Mouse (Mus musculus): ENCODE measurements around the gene Gpr141. TPM values are rescaled to one million over a fixed set of nuclear protein-coding genes. Genes with fewer than 3 reads are reported as not detected.

The Gpr141 gene
- 0.77 and 1.4 TPM in 2 replicates for polyA plus RNA-seq (2015; fragmentation: Nextera tagmentation; extraction: Ambion mirVana)

GRCm38 (mm10) chr13:19824071-19824470 lies at the start of gene Gpr141:
Gpr141 (minus strand) TSS chr13:19824257.
- no peak within 1 kb of the TSS for H3K27ac ChIP-seq (ENCODE audit: low read length)
- no peaks in the 10 kb centered on the region for H3K9me3 ChIP-seq (ENCODE audit: control insufficient read depth, low read length)
- ATAC-seq (ENCODE audit: low read depth), result no peak
- 38% methylated on average over 3 of the region's 3 CpGs for WGBS
- no peak within 1 kb of the TSS for H3K4me2 ChIP-seq (ENCODE audit: low read depth, low read length)
- H3K4me1 ChIP-seq (replicated peaks; ENCODE audit: control insufficient read depth, insufficient read depth, low read length), result no peaks in the 10 kb centered on the region
- H3K4me3 ChIP-seq (ENCODE audit: low read length), result no peak within 1 kb of the TSS
- H3K36me3 ChIP-seq (ENCODE audit: control insufficient read depth, insufficient read depth, low read length), result no peaks in the 10 kb centered on the region
- H3K27me3 ChIP-seq (ENCODE audit: control insufficient read depth, insufficient read depth, low read depth, low read length), result no peaks in the 10 kb centered on the region
- no peak within 1 kb of the TSS for H3K9ac ChIP-seq (ENCODE audit: low read length)

- no peaks in the 10 kb centered on the region for H3K27me3 ChIP-seq (ENCODE audit: control insufficient read depth, insufficient read depth, low read depth, low read length)
- H3K36me3 ChIP-seq (ENCODE audit: control insufficient read depth, insufficient read depth, low read length), result no peaks in the 10 kb centered on the region
- no peak for ATAC-seq (ENCODE audit: low read depth)
- H3K4me2 ChIP-seq (ENCODE audit: low read depth, low read length), result no peak overlapping the region
- no peaks in the 10 kb centered on the region for H3K9me3 ChIP-seq (ENCODE audit: control insufficient read depth, low read length)
- no peak overlapping the region for H3K27ac ChIP-seq (ENCODE audit: low read length)
- no peak overlapping the region for H3K9ac ChIP-seq (ENCODE audit: low read length)
- no peak overlapping the region for H3K4me3 ChIP-seq (ENCODE audit: low read length)
- H3K4me1 ChIP-seq (replicated peaks; ENCODE audit: control insufficient read depth, insufficient read depth, low read length), result no peaks in the 10 kb centered on the region
Measured at GRCm38 (mm10) chr13:19864241-19864640, 40.2 kb upstream of the Gpr141 start.

GRCm38 (mm10) chr13:19854629-19855333 lies 30.7 kb upstream of the Gpr141 start:
- no peak overlapping the region for H3K9ac ChIP-seq (ENCODE audit: low read length)
- H3K4me3 ChIP-seq (ENCODE audit: low read length), result no peak overlapping the region
- no peaks in the 10 kb centered on the region for H3K36me3 ChIP-seq (ENCODE audit: control insufficient read depth, insufficient read depth, low read length)
- H3K27me3 ChIP-seq (ENCODE audit: control insufficient read depth, insufficient read depth, low read depth, low read length), result no peaks in the 10 kb centered on the region
- no peak overlapping the region for H3K4me2 ChIP-seq (ENCODE audit: low read depth, low read length)
- H3K9me3 ChIP-seq (ENCODE audit: control insufficient read depth, low read length), result no peaks in the 10 kb centered on the region
- no peak overlapping the region for H3K27ac ChIP-seq (ENCODE audit: low read length)
- ATAC-seq (ENCODE audit: low read depth), result no peak
- 56% methylated on average over 9 of the region's 9 CpGs for WGBS
- H3K4me1 ChIP-seq (replicated peaks; ENCODE audit: control insufficient read depth, insufficient read depth, low read length), result no peaks in the 10 kb centered on the region

GRCm38 (mm10) chr13:19854049-19854448 lies 30.0 kb upstream of the Gpr141 start:
- 53% methylated on average over 2 of the region's 2 CpGs for WGBS
- no peak overlapping the region for H3K9ac ChIP-seq (ENCODE audit: low read length)
- H3K4me1 ChIP-seq (replicated peaks; ENCODE audit: control insufficient read depth, insufficient read depth, low read length), result no peaks in the 10 kb centered on the region
- H3K4me2 ChIP-seq (ENCODE audit: low read depth, low read length), result no peak overlapping the region
- H3K9me3 ChIP-seq (ENCODE audit: control insufficient read depth, low read length), result no peaks in the 10 kb centered on the region
- H3K27ac ChIP-seq (ENCODE audit: low read length), result no peak overlapping the region
- no peaks in the 10 kb centered on the region for H3K27me3 ChIP-seq (ENCODE audit: control insufficient read depth, insufficient read depth, low read depth, low read length)
- no peak for ATAC-seq (ENCODE audit: low read depth)
- H3K4me3 ChIP-seq (ENCODE audit: low read length), result no peak overlapping the region
- H3K36me3 ChIP-seq (ENCODE audit: control insufficient read depth, insufficient read depth, low read length), result no peaks in the 10 kb centered on the region

GRCm38 (mm10) chr13:19843448-19843847 lies 19.4 kb upstream of the Gpr141 start:
- no peaks in the 10 kb centered on the region for H3K27me3 ChIP-seq (ENCODE audit: control insufficient read depth, insufficient read depth, low read depth, low read length)
- ATAC-seq (ENCODE audit: low read depth), result no peak
- H3K4me1 ChIP-seq (replicated peaks; ENCODE audit: control insufficient read depth, insufficient read depth, low read length), result no peaks in the 10 kb centered on the region
- H3K9me3 ChIP-seq (ENCODE audit: control insufficient read depth, low read length), result no peaks in the 10 kb centered on the region
- H3K9ac ChIP-seq (ENCODE audit: low read length), result no peak overlapping the region
- no peak overlapping the region for H3K27ac ChIP-seq (ENCODE audit: low read length)
- H3K4me2 ChIP-seq (ENCODE audit: low read depth, low read length), result no peak overlapping the region
- WGBS, result 81% methylated on average over 2 of the region's 2 CpGs
- H3K36me3 ChIP-seq (ENCODE audit: control insufficient read depth, insufficient read depth, low read length), result no peaks in the 10 kb centered on the region
- no peak overlapping the region for H3K4me3 ChIP-seq (ENCODE audit: low read length)

DNA sequence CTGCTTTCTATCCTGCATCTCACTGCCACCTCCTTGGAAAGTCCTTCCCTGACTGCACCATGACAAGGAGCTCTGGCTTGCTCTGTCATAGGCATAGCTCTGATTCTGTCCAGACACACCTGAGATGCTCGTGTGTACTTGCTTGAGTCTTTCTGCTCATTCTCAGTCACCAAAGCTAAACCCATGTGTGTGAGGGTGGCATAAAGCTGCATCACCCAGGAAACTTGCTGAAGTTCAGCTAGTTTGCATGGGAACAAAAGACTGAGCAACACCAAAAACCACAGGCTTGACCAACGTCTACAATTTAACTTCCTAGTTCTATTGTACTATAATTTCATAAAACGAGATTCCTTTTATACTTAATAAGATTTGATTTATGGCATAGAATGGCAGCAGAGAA lies 18.6 kb upstream of the Gpr141 start:
- Histone ChIP-seq H3K4me1 (replicated peaks; ENCODE audit: control insufficient read depth, insufficient read depth, low read length) (no peaks in the 10 kb centered on the region), H3K4me3 (ENCODE audit: low read length) (no peak overlapping the region), H3K9ac (ENCODE audit: low read length) (no peak overlapping the region), H3K36me3 (ENCODE audit: control insufficient read depth, insufficient read depth, low read length) (no peaks in the 10 kb centered on the region), H3K27me3 (ENCODE audit: control insufficient read depth, insufficient read depth, low read depth, low read length) (no peaks in the 10 kb centered on the region), H3K27ac (ENCODE audit: low read length) (no peak overlapping the region), H3K4me2 (ENCODE audit: low read depth, low read length) (no peak overlapping the region), H3K9me3 (ENCODE audit: control insufficient read depth, low read length) (no peaks in the 10 kb centered on the region)
- ATAC-seq (ENCODE audit: low read depth), result no peak
- WGBS, result 72% methylated on average over 3 of the region's 3 CpGs

DNA sequence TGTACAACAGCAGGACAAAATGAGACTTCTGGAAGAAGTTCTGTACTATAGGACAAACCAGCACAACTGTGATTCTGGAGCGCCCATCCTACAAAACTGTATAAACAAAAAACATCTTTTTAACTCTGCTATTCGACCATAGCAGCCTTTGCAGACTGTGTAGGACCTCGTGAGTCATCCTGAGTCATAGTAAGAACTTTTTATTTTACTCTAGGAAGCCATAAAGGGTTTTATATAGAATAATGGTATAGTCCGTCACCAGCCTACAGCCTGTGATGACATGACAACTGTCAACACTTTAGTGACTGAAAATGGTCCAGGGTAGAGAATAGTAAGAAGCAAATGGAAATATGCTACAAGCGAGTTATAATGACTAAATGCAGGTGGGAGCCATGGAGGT lies 17.6 kb upstream of the Gpr141 start:
- H3K9ac ChIP-seq (ENCODE audit: low read length), result no peak overlapping the region
- no peak overlapping the region for H3K4me3 ChIP-seq (ENCODE audit: low read length)
- no peaks in the 10 kb centered on the region for H3K36me3 ChIP-seq (ENCODE audit: control insufficient read depth, insufficient read depth, low read length)
- no peaks in the 10 kb centered on the region for H3K4me1 ChIP-seq (replicated peaks; ENCODE audit: control insufficient read depth, insufficient read depth, low read length)
- no peak overlapping the region for H3K4me2 ChIP-seq (ENCODE audit: low read depth, low read length)
- WGBS, result 67% methylated on average over 5 of the region's 5 CpGs
- no peaks in the 10 kb centered on the region for H3K9me3 ChIP-seq (ENCODE audit: control insufficient read depth, low read length)
- ATAC-seq (ENCODE audit: low read depth), result no peak
- H3K27ac ChIP-seq (ENCODE audit: low read length), result no peak overlapping the region
- no peaks in the 10 kb centered on the region for H3K27me3 ChIP-seq (ENCODE audit: control insufficient read depth, insufficient read depth, low read depth, low read length)

GRCm38 (mm10) chr13:19840206-19840605 lies 16.1 kb upstream of the Gpr141 start:
- no peak overlapping the region for H3K27ac ChIP-seq (ENCODE audit: low read length)
- H3K4me3 ChIP-seq (ENCODE audit: low read length), result no peak overlapping the region
- 55% methylated on average over 1 of the region's 1 CpGs for WGBS
- H3K9ac ChIP-seq (ENCODE audit: low read length), result no peak overlapping the region
- H3K36me3 ChIP-seq (ENCODE audit: control insufficient read depth, insufficient read depth, low read length), result no peaks in the 10 kb centered on the region
- H3K4me2 ChIP-seq (ENCODE audit: low read depth, low read length), result no peak overlapping the region
- no peaks in the 10 kb centered on the region for H3K9me3 ChIP-seq (ENCODE audit: control insufficient read depth, low read length)
- H3K4me1 ChIP-seq (replicated peaks; ENCODE audit: control insufficient read depth, insufficient read depth, low read length), result no peaks in the 10 kb centered on the region
- H3K27me3 ChIP-seq (ENCODE audit: control insufficient read depth, insufficient read depth, low read depth, low read length), result no peaks in the 10 kb centered on the region
- ATAC-seq (ENCODE audit: low read depth), result no peak

DNA sequence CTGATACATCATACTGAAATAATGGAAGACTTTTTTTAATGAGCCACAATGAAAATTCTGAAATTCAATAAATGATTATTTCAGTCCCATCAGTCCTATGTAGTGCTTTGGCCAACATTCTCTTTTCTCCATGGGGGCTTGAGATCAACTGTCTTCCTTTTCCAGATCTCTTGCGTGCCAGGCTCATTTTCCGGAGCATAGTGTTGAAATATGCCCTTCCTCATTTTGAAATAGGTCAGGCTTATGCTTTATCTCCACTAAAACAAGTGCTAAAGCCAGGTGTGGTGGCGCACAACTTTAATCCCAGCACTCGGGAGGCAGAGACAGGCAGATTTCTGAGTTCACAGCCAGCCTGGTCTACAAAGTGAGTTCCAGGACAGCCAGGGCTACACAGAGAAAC lies 6.5 kb upstream of the Gpr141 start:
- 83% methylated on average over 4 of the region's 4 CpGs for WGBS
- no peak for ATAC-seq (ENCODE audit: low read depth)
- H3K27ac ChIP-seq (ENCODE audit: low read length), result no peak overlapping the region
- H3K27me3 ChIP-seq (ENCODE audit: control insufficient read depth, insufficient read depth, low read depth, low read length), result no peaks in the 10 kb centered on the region
- no peak overlapping the region for H3K4me2 ChIP-seq (ENCODE audit: low read depth, low read length)
- no peaks in the 10 kb centered on the region for H3K36me3 ChIP-seq (ENCODE audit: control insufficient read depth, insufficient read depth, low read length)
- no peaks in the 10 kb centered on the region for H3K9me3 ChIP-seq (ENCODE audit: control insufficient read depth, low read length)
- no peak overlapping the region for H3K4me3 ChIP-seq (ENCODE audit: low read length)
- H3K4me1 ChIP-seq (replicated peaks; ENCODE audit: control insufficient read depth, insufficient read depth, low read length), result no peaks in the 10 kb centered on the region
- no peak overlapping the region for H3K9ac ChIP-seq (ENCODE audit: low read length)

DNA sequence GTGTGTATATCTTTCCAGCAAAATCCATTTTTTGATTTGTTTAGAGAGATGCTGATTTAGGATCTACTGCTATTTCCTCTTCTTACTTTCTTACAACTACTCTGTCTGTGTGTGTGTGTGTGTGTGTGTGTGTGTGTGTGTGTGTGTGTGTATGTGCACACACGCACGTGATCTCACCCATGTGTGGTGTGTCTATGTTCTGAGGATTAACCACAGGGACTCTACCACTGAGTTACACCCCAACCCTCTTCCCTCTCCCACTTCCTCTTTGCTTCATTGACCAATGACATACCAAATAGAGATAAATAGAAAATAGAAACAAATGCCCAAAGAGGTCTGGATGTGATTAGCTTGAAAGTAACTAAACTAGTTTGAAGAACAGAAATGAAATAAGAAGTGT lies 4.0 kb upstream of the Gpr141 start:
- H3K27me3 ChIP-seq (ENCODE audit: control insufficient read depth, insufficient read depth, low read depth, low read length), result no peaks in the 10 kb centered on the region
- no peak overlapping the region for H3K4me2 ChIP-seq (ENCODE audit: low read depth, low read length)
- no peak overlapping the region for H3K27ac ChIP-seq (ENCODE audit: low read length)
- 82% methylated on average over 2 of the region's 2 CpGs for WGBS
- H3K4me3 ChIP-seq (ENCODE audit: low read length), result no peak overlapping the region
- ATAC-seq (ENCODE audit: low read depth), result no peak
- no peaks in the 10 kb centered on the region for H3K36me3 ChIP-seq (ENCODE audit: control insufficient read depth, insufficient read depth, low read length)
- H3K4me1 ChIP-seq (replicated peaks; ENCODE audit: control insufficient read depth, insufficient read depth, low read length), result no peaks in the 10 kb centered on the region
- H3K9ac ChIP-seq (ENCODE audit: low read length), result no peak overlapping the region
- no peaks in the 10 kb centered on the region for H3K9me3 ChIP-seq (ENCODE audit: control insufficient read depth, low read length)

All from lung, embryonic 16.5 days (tissue).